Mouse (Mus musculus): ENCODE results near the gene Nipsnap2.

- no peak for TF ChIP-seq ZNF384 (IDR thresholded peaks at IDR 0.05; ENCODE audit: low read depth, low read length)
- no peak for TF ChIP-seq CHD2 (IDR thresholded peaks at IDR 0.05; ENCODE audit: low read depth, low read length)
- TF ChIP-seq MAFK (IDR thresholded peaks at IDR 0.05; ENCODE audit: insufficient read depth, low read depth, low read length): no peak
- no peak for TF ChIP-seq ZC3H11A (IDR thresholded peaks at IDR 0.05; ENCODE audit: borderline replicate concordance, low read depth, low read length)
Measured at GRCm38 (mm10) chr5:129772433-129772832, 47.6 kb downstream of the Nipsnap2 start.

All from ES-E14 (cell line).